Mouse (Mus musculus) lung, postnatal 25 days (tissue): ENCODE results near the gene Ldlrad3.

Experiments
- DNase-seq: peaks from one replicate; pipeline ENCODE4 v3.0.0; 2022; ENCODE audit warnings: low spot score

Ldlrad3 gene

DNA sequence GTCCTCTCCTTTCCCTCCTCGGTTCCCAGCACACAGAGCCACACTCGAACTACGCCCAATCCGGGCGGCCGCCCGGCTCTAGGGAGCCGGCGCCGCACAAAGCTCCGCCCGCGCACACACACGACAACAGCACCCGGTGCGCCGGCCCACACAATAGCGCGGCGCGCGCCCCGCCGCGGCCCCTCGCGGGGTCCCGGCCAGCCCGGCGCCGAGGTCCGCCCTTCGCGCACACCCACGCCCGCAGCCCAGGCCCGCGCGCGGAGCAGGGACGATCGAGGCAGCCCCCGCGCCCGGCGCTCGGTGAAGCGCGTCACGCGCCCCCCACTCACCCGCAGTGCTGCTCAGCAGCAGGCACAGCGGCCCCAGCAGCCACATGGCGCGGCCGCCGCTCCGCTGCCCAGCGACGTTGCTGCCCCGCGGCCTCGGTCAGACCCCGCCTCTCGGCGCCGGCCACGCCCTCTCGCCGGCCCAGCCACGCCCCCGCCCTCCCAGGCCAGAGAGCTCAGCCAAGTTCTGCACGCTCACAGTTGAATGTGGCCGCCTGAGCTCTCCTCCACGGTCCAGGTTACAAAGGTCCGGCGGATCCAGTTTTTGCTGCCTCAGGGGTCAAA lies at the start of gene Ldlrad3:
TSS of gene Ldlrad3 (minus strand) at position 435 of the 611 bp plus-strand sequence.
- peak; percentile 92 for DNase-seq

DNA sequence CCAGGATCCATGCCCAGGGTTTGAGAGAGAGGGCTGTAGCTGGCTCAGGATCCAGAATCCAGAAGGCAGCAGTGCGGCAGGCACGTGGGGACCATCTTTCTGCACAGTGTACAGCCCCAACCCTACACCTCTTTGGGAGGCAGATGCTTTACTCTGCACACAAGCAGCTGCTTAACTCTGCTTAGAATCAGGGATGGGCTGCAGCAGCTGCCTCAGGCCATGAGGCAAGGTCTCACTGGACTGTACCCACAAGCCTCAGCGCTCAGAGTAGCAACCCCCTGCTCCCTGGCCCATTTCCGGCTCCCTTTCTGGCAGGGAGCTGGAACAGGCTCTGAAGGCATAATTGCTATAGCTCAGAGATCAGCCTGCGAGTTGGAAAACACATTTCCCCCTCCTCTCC lies 45.3 kb upstream of the Ldlrad3 start:
- DNase-seq, result no peak

DNA sequence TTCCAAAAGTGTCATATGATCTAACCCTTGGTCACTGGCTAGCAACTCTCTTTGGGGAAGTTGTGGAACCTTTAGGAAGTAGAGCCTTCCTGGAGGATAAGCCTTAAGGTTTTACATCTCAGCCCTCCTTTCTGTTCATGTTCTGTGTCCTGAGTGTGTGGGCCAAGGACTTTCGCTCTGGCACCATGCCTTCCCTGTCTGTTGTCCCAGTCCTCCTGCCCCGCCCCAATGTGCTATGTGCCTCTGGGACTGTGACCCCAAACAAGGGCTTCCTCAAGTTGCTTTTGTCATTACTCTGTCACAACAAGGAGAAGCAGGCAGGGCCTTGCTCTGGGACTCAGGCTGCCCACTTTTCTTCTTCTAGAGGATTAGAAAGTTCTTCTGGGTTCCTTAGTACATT lies 42.9 kb upstream of the Ldlrad3 start:
- no peak for DNase-seq

DNA sequence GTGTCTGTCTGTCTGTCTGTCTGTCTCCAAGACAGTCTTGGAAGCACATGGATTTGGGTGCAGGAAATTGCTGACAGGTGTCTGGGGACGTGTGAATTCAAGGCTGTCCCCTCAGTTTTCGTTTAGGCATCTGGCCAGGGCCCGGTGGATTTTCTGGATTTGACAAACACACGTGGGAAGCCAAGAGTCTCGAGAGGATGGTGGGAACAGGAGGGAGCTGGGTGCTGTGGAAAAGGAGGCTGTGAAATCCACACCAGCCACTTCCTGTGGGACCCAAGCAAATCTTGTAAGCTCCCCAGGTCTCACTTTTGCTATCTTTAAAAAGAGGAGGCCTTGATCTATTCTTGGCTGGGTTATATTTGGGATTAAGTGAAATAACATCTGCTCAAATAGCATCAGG lies 42.1 kb upstream of the Ldlrad3 start:
- DNase-seq, result no peak

DNA sequence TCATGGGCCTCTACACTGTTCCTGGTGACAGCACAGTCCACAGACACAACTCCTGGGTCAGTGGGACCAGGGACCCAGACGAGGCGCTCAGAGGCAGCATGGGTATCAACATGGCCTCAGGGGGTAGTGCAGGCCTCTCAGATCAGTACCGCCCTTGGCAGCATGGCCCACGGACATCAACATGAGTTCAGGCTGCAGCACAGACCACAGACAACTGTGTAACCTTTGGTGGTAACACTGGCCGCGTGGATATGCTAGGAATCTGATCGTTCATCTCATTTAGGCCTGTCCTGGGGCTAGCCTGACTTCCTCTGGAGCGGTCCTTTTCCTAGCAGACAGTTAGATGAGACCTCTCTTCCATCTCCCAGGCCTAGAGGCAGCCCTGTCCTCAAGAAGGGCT lies 41.7 kb upstream of the Ldlrad3 start:
- DNase-seq, result no peak

DNA sequence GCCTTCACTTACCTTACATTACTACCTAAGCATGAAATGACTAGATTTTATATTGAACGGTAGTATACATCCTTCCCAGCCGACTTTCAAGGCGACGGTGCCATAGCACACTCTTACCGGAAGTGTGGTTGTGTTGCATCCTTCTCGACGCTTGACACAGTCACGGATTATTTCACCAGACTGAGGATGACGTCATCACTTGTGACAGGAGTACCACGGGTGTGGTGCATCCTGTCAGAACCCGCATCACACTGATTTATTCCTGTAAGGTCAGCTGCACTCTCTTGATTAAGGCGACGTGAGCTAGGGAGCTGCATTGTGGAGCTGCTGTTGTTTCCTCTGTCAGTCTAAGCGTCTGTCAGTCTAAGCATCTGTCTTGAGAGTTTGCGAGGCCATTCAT lies 40.1 kb upstream of the Ldlrad3 start:
- no peak for DNase-seq

DNA sequence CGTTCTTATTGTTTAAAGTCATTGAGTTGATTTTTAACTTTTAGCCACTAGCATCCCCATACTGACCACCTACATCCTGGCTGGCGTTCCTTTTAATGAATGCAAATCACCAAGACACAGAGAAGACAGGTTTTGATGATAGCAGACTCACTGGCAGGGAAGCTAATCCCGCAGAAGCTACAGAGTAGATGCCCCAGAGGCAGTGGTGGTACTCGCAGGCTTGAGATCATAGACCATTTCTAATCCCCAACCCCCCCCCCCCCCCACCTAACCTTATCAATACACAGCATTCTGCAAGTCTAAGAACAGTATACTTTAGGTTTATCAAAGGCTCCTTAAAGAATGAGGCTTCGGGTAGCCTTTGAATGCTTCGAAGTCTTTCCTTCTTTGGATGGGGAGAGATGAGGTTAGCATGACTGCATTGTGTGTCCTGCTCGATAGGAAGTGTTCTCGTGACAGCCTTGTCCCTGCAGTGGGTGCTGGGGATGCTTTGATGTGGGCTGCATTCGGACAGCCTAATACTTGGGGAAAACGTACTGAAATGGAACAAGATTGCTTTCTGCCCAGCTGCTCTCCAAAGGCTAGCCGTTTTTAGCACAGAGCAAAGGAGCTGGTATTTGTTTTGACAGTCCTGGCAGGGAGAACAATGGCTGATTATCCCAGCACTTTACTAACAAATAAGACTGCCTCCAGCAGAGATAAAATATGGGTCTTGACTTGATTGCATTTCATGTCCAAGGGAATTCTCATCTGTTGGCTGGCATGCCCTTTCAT lies 37.4 kb upstream of the Ldlrad3 start:
- no peak for DNase-seq

DNA sequence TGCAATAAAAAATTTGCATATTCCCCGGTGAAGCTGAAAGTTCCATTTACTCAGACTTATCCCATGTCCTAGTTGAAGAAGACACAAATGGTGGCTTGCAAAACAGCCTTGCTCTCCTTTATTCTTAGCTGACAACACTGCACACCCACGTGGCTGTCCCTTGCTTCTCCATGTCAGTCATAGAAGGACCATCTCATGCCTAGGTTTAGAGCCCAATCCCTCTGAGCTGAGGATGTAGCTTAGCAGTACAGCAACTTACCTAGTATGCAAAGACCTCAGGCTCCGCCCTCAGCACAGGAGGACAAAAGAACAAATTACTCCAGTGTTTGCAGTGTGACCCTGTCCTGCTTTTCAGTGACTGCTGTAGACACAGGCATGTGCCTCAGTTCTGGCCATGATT lies 36.6 kb upstream of the Ldlrad3 start:
- DNase-seq, result no peak

DNA sequence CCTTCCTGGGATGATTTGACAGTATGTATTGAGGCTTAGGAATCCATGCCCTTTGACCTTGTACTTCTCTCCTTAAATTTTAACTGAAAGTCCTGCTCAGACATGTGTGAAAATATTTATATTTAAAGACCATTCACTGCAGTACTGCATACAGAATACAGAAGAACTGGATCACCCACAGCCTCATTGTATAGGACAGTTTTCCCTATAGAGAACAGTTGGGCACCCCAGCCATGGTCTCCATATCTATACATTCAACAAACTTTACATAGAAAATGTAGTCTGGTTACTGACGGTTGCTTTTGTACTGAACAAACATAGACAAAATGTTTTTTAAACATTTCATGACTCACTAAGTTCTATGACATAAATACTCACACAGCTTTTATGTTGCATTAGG lies 30.6 kb upstream of the Ldlrad3 start:
- DNase-seq, result no peak

DNA sequence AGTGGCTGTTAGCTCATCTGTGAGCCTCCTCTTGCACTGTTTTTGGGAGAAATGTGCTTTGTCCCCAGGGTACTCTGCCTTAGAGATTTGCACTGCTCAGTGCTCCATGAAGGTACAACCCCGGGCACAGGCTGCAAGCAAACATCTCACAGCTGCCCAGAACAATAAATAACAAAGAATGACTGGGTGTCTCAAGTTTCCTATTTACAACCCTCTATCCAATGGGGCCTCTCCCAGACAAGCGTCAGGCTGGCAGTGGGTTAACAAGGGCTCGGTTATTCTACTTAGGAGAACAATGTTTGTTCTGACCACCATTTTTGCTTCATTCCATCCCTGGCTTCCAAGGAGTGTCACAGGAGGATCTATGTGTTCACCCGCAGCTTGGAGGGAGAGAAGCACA lies 25.9 kb upstream of the Ldlrad3 start:
- no peak for DNase-seq

DNA sequence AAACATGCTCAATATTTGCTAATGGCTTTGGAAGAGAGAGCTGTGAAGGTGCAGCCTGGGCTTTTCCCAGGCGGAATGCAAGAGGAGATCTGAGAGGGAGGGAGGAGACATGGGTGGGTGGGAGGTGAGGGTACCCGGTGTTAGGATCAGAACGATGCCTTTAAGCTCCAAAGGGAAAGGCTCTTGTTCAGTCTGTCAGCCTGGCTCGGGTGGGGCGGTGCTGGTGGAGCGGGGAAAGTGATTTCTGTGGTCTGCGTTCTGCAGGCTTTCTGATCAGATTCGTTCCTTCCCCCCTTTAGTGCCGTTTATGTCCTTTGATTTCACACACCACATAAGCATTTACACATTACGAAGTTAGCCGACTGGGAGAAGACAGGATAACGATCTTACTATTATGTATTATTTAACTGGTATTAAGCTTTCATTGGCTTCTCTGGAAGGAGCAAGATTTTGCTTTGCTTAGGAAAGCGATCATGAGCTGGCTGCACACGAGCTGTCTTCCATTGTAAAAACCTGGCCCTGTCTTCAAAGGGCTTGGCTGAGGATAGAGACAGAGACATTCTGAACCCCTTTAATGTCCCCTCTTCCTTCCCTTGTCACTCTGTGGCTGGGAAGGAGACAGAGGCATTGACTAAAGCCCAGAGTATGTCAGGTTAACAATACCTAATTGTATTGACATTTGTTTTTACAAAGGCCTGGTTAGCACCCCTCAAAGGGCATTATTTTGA lies 19.7 kb upstream of the Ldlrad3 start:
- no peak for DNase-seq

DNA sequence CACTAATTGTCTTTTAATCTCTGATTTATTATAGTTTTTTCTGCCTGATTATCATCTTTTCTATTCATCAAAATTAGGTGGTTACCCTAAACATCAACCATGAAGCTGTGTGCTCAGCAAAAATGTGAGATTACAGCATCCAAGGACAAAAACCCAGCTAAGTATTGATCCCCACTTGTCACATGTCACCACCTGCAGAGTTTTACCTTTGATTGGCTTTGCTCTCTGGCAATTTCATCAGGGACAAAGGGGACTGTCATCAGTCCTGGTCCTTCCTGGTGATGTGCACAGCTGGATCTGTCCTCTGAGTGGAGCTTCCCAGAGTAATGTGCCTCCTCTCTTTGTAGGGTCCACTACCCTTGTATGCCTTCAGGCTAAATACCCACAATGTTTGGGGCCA lies 17.3 kb upstream of the Ldlrad3 start:
- DNase-seq, result no peak

DNA sequence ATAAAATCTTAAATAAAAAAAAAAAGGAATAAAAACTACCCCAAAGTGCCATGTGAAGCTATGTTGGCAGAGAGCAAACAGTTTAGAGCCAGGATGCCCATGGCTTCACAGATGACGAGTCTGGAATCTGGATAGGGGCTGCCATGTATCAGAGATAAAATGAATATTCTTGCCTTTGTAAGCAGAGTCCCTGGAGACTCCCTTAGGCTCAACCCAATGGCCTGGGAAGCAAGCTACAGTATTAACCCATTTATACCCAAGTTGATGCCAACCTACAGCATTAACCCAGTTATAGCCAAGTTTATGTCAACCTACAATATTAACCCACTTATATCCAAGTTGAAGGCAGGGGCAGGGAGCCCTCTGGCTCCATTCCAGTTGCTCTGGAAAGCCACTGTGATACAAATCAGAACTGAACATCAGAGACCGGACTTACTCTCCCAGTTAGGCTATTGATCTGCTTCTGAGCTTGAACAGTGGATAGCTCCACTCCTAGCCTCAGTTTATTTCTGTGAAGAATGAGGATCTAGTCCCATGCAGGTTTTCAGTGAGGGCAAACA lies 16.1 kb upstream of the Ldlrad3 start:
- no peak for DNase-seq

DNA sequence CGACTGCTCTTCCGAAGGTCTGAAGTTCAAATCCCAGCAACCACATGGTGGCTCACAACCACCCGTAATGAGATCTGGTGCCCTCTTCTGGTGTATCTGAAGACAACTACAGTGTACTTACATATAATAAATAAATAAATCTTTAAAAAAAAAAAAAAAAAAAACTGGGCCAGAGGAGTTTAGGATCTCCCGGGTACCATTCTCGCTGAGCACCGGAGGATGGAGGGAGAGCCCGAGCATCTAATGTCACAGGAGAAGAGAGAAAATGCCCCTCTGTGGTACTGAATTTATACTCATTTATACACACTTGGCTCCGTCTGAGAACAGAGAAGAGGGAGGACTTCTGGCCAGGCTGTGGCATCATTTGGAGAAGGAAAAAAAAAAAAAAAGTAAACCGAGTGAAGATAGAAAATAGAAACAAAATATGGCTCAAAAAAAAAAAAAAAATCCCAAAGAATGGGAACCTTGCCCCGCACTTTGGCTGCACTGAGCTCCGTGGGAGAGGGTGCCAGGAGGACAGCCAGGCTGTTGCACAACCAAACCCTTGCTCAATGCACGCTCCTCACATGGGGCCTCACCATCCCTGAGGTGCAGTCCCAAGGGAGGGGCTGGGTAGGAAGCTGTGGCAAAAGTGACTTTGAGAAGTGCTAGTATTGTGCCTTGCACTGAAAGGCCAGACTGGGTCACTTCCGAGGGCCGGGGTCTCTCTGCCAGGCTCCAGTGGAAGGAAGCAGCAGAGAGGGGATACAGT lies 15.2 kb upstream of the Ldlrad3 start:
- peak; percentile 68 for DNase-seq

DNA sequence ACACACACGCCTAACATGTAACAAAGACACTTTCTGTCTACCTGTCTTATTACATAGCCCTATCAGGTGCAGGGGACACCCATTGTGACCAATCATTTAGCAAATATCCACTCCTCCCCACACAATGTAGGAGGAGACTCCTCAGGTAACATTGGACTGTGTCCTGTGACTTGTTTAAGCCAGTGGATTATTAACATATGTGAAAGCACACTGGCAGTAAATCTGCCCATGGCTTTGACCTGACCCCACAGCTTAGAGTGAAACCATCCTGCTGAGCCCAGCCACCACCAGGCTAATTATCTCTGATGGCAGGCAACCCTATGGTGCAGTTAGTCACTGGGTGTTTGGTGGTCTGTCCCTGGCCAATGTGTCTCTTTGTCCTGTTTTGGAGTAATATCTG lies 11.1 kb upstream of the Ldlrad3 start:
- no peak for DNase-seq

DNA sequence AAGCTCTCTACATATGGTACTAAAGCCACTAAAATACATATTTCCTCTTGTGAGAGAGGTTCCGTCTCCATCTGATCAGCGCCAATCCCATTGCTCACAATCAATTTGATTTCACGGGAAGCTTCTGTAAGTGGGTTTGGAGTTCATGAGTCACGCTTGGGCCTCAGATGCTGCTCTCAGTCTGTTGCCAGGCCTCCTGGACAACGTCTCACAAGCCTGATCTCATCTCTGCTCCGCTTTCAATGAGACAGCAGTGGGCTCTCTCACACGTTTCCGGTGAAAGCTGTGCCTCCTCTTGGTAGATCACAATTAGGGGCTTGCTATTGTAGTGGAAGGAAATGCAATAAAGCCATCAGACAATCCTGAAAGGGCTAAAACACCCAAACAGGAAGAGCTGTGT lies 10.5 kb upstream of the Ldlrad3 start:
- DNase-seq, result no peak

DNA sequence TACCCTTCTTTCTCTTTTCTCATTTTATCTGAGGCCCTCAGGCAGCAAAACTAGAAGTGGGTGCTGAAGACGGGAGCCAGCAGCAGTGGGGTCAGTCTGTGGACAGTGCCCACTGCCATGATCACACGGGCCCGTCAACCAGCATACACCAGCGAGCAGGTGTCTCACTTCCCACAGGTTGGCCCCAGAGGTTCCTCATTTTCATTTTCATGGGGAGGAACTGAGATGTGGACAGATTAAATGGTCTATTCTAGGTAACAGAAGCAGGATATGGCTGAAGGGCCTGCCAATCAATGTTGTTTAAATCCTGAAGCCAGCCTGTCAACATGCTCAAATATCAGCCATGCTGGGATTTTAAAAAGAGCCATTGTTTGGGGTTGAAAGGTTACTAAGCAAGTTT lies 9.3 kb upstream of the Ldlrad3 start:
- no peak for DNase-seq

DNA sequence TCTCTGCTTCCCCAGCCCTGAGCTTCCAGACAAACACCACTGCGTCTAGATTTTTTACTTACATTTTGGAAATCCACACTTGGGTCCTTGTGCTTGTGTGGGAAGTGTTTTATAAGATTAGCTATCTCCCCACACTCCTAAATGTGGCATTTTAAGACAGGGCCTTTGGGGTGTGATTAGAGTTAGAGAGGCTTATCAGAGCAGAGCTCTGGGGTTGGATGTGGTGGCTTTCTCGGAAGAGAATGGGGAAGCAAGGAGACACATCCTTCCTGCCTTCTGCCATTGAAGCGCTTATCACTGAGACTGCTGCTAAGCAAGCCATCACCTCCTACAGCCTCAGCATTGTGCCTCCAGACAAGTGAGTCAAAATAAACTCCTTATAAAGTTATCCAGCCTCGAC lies 8.1 kb upstream of the Ldlrad3 start:
- no peak for DNase-seq

DNA sequence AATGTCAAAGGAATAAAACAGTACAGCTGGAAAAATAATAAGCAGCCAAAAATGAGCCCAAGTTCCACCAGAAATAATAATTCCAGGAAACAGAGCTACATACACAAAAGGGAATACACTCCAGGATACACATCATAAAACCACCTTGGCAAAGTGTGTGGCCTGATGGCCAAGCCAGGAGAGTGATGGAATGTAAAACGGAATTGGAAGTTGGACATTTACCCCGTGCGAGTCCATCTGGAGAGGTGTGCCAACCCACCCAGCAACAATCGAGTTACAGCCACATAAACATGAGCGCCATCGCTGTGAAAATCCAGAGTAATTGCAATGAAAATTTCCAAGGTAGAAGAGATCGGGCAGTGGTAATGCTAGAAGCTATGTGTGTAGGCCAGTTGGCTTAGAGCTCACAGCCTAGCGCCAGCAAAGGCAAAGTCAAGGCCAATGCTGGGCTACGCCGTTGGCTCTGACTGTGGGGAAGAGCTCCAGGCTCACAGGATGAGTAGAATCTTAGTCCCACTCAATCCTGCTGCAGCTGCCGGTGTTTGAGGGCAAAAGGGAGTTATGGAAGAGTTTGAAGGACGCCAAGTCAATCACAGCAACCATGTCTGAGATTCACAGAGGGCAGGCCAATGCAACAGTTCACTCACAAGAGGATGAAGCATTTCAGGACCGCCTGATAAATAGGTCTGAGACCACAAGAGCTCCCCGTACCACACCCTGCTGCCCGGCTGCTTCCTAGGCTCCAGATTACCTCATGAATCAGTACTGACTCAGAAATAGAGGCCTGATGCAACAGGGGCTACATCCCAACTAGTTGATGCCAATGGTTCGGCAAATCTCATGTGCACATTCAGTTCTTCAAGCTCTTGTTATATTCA lies 7.0 kb upstream of the Ldlrad3 start:
- DNase-seq, result no peak

DNA sequence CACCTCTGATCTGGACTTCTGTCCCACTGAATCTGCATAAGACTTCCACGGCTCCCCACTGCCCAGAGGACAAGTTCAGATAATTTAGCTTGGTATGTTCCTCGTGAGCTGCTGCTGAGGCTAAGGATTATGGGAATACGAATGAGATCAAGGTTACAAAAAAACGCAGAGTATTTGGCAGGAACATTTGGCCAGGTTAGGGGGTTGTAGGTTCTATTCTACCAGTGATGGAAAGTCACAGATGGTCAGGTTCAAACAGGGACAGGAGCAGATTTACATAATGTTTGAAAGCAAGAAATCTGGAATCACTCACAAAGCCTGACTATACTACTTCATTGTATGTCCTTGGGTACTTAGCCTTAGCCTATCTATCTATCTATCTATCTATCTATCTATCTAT lies 5.6 kb upstream of the Ldlrad3 start:
- no peak for DNase-seq

DNA sequence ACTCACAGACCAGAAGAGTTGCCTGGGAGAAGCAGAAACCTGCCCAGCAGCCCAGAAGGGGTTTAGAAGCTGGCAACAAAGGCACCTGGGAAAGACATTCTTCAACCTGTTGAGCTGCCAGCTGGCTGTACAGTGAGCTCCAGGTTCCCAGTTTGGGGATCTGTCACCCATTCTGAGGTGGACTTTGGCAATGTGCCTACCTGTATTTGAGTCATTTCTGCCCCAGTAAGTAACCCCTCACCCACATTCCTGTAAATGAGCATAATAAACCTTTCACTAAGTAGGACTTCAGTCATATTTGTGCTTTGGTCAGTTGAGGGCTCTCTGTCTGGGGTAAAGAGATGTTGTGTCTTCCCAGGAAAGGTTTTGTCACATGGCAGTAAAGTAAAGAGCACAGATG lies 4.8 kb upstream of the Ldlrad3 start:
- no peak for DNase-seq
